Mouse (Mus musculus) WW6 (cell line): ENCODE data around the gene Zfp971.
"Not testable (repeated sequence)": the region's sequence is repeated elsewhere in the genome, so short reads cannot be mapped to it uniquely, and the experiment has no call there.

ENCODE experiments used
- DNase-seq: peaks from one replicate; pipeline ENCODE4 v3.0.0-alpha.2; 2013; ENCODE audit warnings: low read depth, low spot score

The Zfp971 gene

GRCm38 (mm10) chr2:178023011-178023611 is at the start of gene Zfp971:
TSS of gene Zfp971 (plus strand) at chr2:178023284.
- not testable (repeated sequence) for DNase-seq

GRCm38 (mm10) chr2:177974814-177975213 is 48.3 kb upstream of the Zfp971 start:
- DNase-seq, result not testable (repeated sequence)

- DNase-seq, result not testable (repeated sequence)
These were observed 3.6 kb upstream of the Zfp971 start for GRCm38 (mm10) chr2:178019486-178019885.

- DNase-seq, result not testable (repeated sequence)
These were observed 2.3 kb upstream of the Zfp971 start for GRCm38 (mm10) chr2:178020773-178021172.

- DNase-seq, result not testable (repeated sequence)
These were observed 777 bp downstream of the Zfp971 start for GRCm38 (mm10) chr2:178023861-178024260.

- DNase-seq, result not testable (repeated sequence)
These were observed 4.5 kb downstream of the Zfp971 start for GRCm38 (mm10) chr2:178027601-178028000.

GRCm38 (mm10) chr2:178058195-178058594 is 35.1 kb downstream of the Zfp971 start:
- no peak for DNase-seq

- DNase-seq, result not testable (repeated sequence)
These were observed 55.2 kb downstream of the Zfp971 start, which contains the start of gene Zfp931 for GRCm38 (mm10) chr2:178078166-178078717. TSS of gene Zfp931 (minus strand) at chr2:178078476.
